Mouse (Mus musculus) lung, postnatal 0 days (tissue): ENCODE data around the gene Pde10a. TPM values are rescaled to one million over a fixed set of nuclear protein-coding genes. Genes with fewer than 3 reads are reported as not detected.

ENCODE experiments used
- ATAC-seq: fragments of 200-750 bp; cut with Nextera tagmentation; 2 replicates; pipeline ENCODE4 v1.8.0; 2017; ENCODE audit warnings: moderate library complexity
- DNase-seq: peaks from one replicate; pipeline ENCODE4 v3.0.0-alpha.2; 2016; ENCODE audit warnings: low spot score
- H3K27ac ChIP-seq: fragments of 300-500 bp; sonication (generic); 2 replicates; pipeline ENCODE4 v1.5.1; 2014; ENCODE audit warnings: antibody characterized with exemption, mild to moderate bottlenecking, low read length, mixed read lengths
- H3K27me3 ChIP-seq: fragments of 300-500 bp; sonication (generic); replicated peaks from 2 replicates; pipeline ENCODE4 v1.6.1; 2014; ENCODE audit warnings: low read length, mixed read lengths; ENCODE audit not compliant: insufficient read depth
- H3K36me3 ChIP-seq: fragments of 300-500 bp; sonication (generic); 2 replicates; pipeline ENCODE4 v1.6.1; 2014; ENCODE audit warnings: low read length, mixed read lengths; ENCODE audit not compliant: insufficient read depth
- H3K4me1 ChIP-seq: fragments of 300-500 bp; sonication (generic); 2 replicates; pipeline ENCODE4 v1.6.1; 2014; ENCODE audit warnings: antibody characterized with exemption, low read depth, low read length, mixed read lengths; ENCODE audit not compliant: insufficient read depth
- H3K4me2 ChIP-seq: fragments of 300-500 bp; sonication (generic); replicated peaks from 2 replicates; pipeline ENCODE4 v1.6.1; 2014; ENCODE audit warnings: low read depth, mild to moderate bottlenecking, low read length, moderate library complexity, mixed read lengths
- H3K4me3 ChIP-seq: fragments of 300-500 bp; sonication (generic); 2 replicates; pipeline ENCODE4 v1.5.1; 2014; ENCODE audit warnings: low read depth, low read length
- H3K9ac ChIP-seq: fragments of 300-500 bp; sonication (generic); replicated peaks from 2 replicates; pipeline ENCODE4 v1.6.1; 2014; ENCODE audit warnings: low read depth, mild to moderate bottlenecking
- H3K9me3 ChIP-seq: fragments of 300-500 bp; sonication (generic); 2 replicates; pipeline ENCODE4 v1.6.1; 2016; ENCODE audit warnings: low read length, mixed read lengths
- CTCF ChIP-seq: IDR thresholded peaks from 2 replicates; pipeline ENCODE4 v1.5.1; 2016; ENCODE audit warnings: antibody characterized with exemption, mild to moderate bottlenecking
- EP300 ChIP-seq: IDR thresholded peaks from 2 replicates; pipeline ENCODE4 v1.6.1; 2016; ENCODE audit warnings: antibody characterized with exemption, mild to moderate bottlenecking, control low read depth
- WGBS: fragments of 180-500 bp; shearing (Covaris S2); extraction: QIAGEN DNeasy Blood & Tissue Kit; methylation state at CpG from one replicate; pipeline ENCODE4 v1.1.7; 2014; 5-methylcytosine and 5-hydroxymethylcytosine counted together
- polyA plus RNA-seq: library from polyadenylated mRNA; unstranded; fragments of >200 nt; fragmentation: Nextera tagmentation; extraction: Ambion mirVana; gene quantifications from 2 replicates; pipeline ENCODE4 v1.2.1, GENCODE M21; 2015

The Pde10a gene
- polyA plus RNA-seq, 1 experiment from 2014 or later: 0.86 TPM

GRCm38 (mm10) chr17:8910571-8910970 is 385.4 kb downstream of the Pde10a start:
- no peak overlapping the region for H3K27ac ChIP-seq
- no peak; the same call in 1 of the 2 replicates for ATAC-seq
- no peak overlapping the region for H3K4me3 ChIP-seq
- no peaks in the 10 kb centered on the region; the same call in 1 of the 2 replicates for H3K4me1 ChIP-seq
- no peak for DNase-seq
- H3K4me2 ChIP-seq: no peak overlapping the region
- H3K36me3 ChIP-seq: no peaks in the 10 kb centered on the region
- H3K9ac ChIP-seq: no peak overlapping the region
- no peaks in the 10 kb centered on the region for H3K9me3 ChIP-seq
- WGBS: 41% methylated on average over 5 of the region's 5 CpGs
- TF ChIP-seq CTCF (no peak), EP300 (no peak)
- H3K27me3 ChIP-seq: no peaks in the 10 kb centered on the region

GRCm38 (mm10) chr17:8912933-8913332 is 387.8 kb downstream of the Pde10a start:
- H3K27me3 ChIP-seq: no peaks in the 10 kb centered on the region
- WGBS: 77% methylated on average over 3 of the region's 3 CpGs
- H3K9ac ChIP-seq: no peak overlapping the region
- no peak overlapping the region for H3K4me3 ChIP-seq
- no peak overlapping the region for H3K27ac ChIP-seq
- ATAC-seq (no peak), DNase-seq (no peak)
- no peaks in the 10 kb centered on the region for H3K4me1 ChIP-seq
- no peaks in the 10 kb centered on the region for H3K9me3 ChIP-seq
- TF ChIP-seq CTCF (no peak), EP300 (no peak)
- no peak overlapping the region for H3K4me2 ChIP-seq
- no peaks in the 10 kb centered on the region for H3K36me3 ChIP-seq

GRCm38 (mm10) chr17:8915693-8916092 is 390.5 kb downstream of the Pde10a start:
- no peak for ATAC-seq
- H3K4me2 ChIP-seq: no peak overlapping the region
- no peaks in the 10 kb centered on the region for H3K4me1 ChIP-seq
- no peak for DNase-seq
- no peak overlapping the region for H3K4me3 ChIP-seq
- TF ChIP-seq EP300 (no peak), CTCF (no peak)
- H3K36me3 ChIP-seq: no peaks in the 10 kb centered on the region
- no peaks in the 10 kb centered on the region for H3K9me3 ChIP-seq
- H3K27me3 ChIP-seq: no peaks in the 10 kb centered on the region
- no peak overlapping the region for H3K27ac ChIP-seq
- H3K9ac ChIP-seq: no peak overlapping the region

- Histone ChIP-seq H3K9ac (no peak overlapping the region), H3K27ac (no peak overlapping the region), H3K4me3 (no peak overlapping the region), H3K4me2 (no peak overlapping the region), H3K27me3 (no peaks in the 10 kb centered on the region), H3K9me3 (no peaks in the 10 kb centered on the region), H3K36me3 (no peaks in the 10 kb centered on the region), H3K4me1 (no peaks in the 10 kb centered on the region)
- DNase-seq (peak; percentile 12), ATAC-seq (no peak)
- no peak for TF ChIP-seq EP300
- no peak for TF ChIP-seq CTCF
- WGBS: 44% methylated on average over 4 of the region's 4 CpGs
Measured at GRCm38 (mm10) chr17:8923074-8923473, 397.9 kb downstream of the Pde10a start.

- Histone ChIP-seq H3K4me2 (no peak overlapping the region), H3K4me1 (no peaks in the 10 kb centered on the region), H3K27ac (no peak overlapping the region), H3K36me3 (no peaks in the 10 kb centered on the region), H3K9me3 (no peaks in the 10 kb centered on the region), H3K27me3 (no peaks in the 10 kb centered on the region), H3K4me3 (no peak overlapping the region), H3K9ac (no peak overlapping the region)
- 41% methylated on average over 8 of the region's 8 CpGs for WGBS
- TF ChIP-seq CTCF (no peak), EP300 (no peak)
- ATAC-seq (no peak), DNase-seq (no peak)
Measured at GRCm38 (mm10) chr17:8923727-8924126, 398.6 kb downstream of the Pde10a start.

- H3K4me1 ChIP-seq: no peaks in the 10 kb centered on the region
- no peak overlapping the region for H3K27ac ChIP-seq
- no peaks in the 10 kb centered on the region for H3K36me3 ChIP-seq
- DNase-seq: no peak
- ATAC-seq: no peak
- H3K4me2 ChIP-seq: no peak overlapping the region
- TF ChIP-seq CTCF (no peak), EP300 (no peak)
- no peaks in the 10 kb centered on the region for H3K27me3 ChIP-seq
- no peaks in the 10 kb centered on the region for H3K9me3 ChIP-seq
- H3K9ac ChIP-seq: no peak overlapping the region
- WGBS: 62% methylated on average over 10 of the region's 10 CpGs
- no peak overlapping the region for H3K4me3 ChIP-seq
Measured at GRCm38 (mm10) chr17:8925819-8926383, 400.7 kb downstream of the Pde10a start.

GRCm38 (mm10) chr17:8928560-8928959 is 403.4 kb downstream of the Pde10a start:
- Histone ChIP-seq H3K9me3 (no peaks in the 10 kb centered on the region), H3K36me3 (no peaks in the 10 kb centered on the region), H3K27ac (no peak overlapping the region), H3K4me1 (no peaks in the 10 kb centered on the region), H3K9ac (no peak overlapping the region), H3K27me3 (no peaks in the 10 kb centered on the region), H3K4me2 (no peak overlapping the region), H3K4me3 (no peak overlapping the region)
- WGBS: 64% methylated on average over 2 of the region's 2 CpGs
- ATAC-seq (no peak), DNase-seq (no peak)
- TF ChIP-seq EP300 (no peak), CTCF (no peak)
